Mouse (Mus musculus) c-Kit-positive CD71-positive TER-119-negative erythroid progenitor cells, embryonic 14.5 days (primary cell): ENCODE results near the gene Tstd2.

ENCODE experiments used
- DNase-seq: peaks from one replicate; pipeline ENCODE4 v3.0.0-alpha.2; 2013; ENCODE audit warnings: low read depth

The Tstd2 gene

GRCm38 (mm10) chr4:46119514-46120094 lies 18.9 kb downstream of the Tstd2 start:
- no peak for DNase-seq

- no peak for DNase-seq
Measured at GRCm38 (mm10) chr4:46117536-46117935, 21.0 kb downstream of the Tstd2 start.

GRCm38 (mm10) chr4:46116544-46117175 lies 21.8 kb downstream of the Tstd2 start:
- no peak for DNase-seq

- no peak for DNase-seq
Measured at GRCm38 (mm10) chr4:46115308-46115707, 23.2 kb downstream of the Tstd2 start.

GRCm38 (mm10) chr4:46111361-46111760 lies 27.1 kb downstream of the Tstd2 start:
- DNase-seq = no peak

GRCm38 (mm10) chr4:46110084-46110483 lies 28.4 kb downstream of the Tstd2 start:
- no peak for DNase-seq

- DNase-seq = no peak
Measured at GRCm38 (mm10) chr4:46102078-46102769, 36.3 kb downstream of the Tstd2 start.

- no peak for DNase-seq
Measured at GRCm38 (mm10) chr4:46101211-46101711, 37.2 kb downstream of the Tstd2 start.

- DNase-seq = no peak
Measured at GRCm38 (mm10) chr4:46100539-46100938, 38.0 kb downstream of the Tstd2 start.

GRCm38 (mm10) chr4:46099132-46099531 lies 39.4 kb downstream of the Tstd2 start:
- DNase-seq = no peak

GRCm38 (mm10) chr4:46097591-46097990 lies 40.9 kb downstream of the Tstd2 start:
- no peak for DNase-seq

GRCm38 (mm10) chr4:46096546-46096945 lies 41.9 kb downstream of the Tstd2 start:
- no peak for DNase-seq

- no peak for DNase-seq
Measured at GRCm38 (mm10) chr4:46095826-46096159, 42.7 kb downstream of the Tstd2 start.

GRCm38 (mm10) chr4:46094916-46095825 lies 43.3 kb downstream of the Tstd2 start:
- no peak for DNase-seq

GRCm38 (mm10) chr4:46092429-46093076 lies 45.9 kb downstream of the Tstd2 start:
- no peak for DNase-seq

- no peak for DNase-seq
Measured at GRCm38 (mm10) chr4:46089524-46090125, 48.9 kb downstream of the Tstd2 start.

GRCm38 (mm10) chr4:46087852-46088251 lies 50.6 kb downstream of the Tstd2 start:
- DNase-seq = no peak

GRCm38 (mm10) chr4:46087427-46087771 lies 51.1 kb downstream of the Tstd2 start:
- DNase-seq = no peak

- no peak for DNase-seq
Measured at GRCm38 (mm10) chr4:46086718-46087426, 51.6 kb downstream of the Tstd2 start.

- DNase-seq = no peak
Measured at GRCm38 (mm10) chr4:46085223-46085811, 53.2 kb downstream of the Tstd2 start.
